Mouse (Mus musculus) heart, embryonic 12.5 days (tissue): ENCODE data around the gene Wfdc21. TPM values are rescaled to one million over a fixed set of nuclear protein-coding genes. Genes with fewer than 3 reads are reported as not detected.

Experiments
- polyA plus RNA-seq: library from polyadenylated mRNA; unstranded; fragments of >200 nt; fragmentation: Nextera tagmentation; extraction: Ambion mirVana; gene quantifications from 2 replicates; pipeline ENCODE4 v1.2.1, GENCODE M21; 2016

Gene Wfdc21
- polyA plus RNA-seq, 1 experiment from 2014 or later = not detected

Other genes with a start within 250 kb of the Wfdc21 start
- not detected in 2 replicates for gene Heatr9, start 224.8 kb upstream of the Wfdc21 start, polyA plus RNA-seq
- gene Ccl5, start 216.4 kb upstream of the Wfdc21 start, polyA plus RNA-seq = 0.53 TPM in 1 of 2 replicates, not detected in the other
- 0.66 and 1.5 TPM in 2 replicates for gene Ccl9, start 168.3 kb upstream of the Wfdc21 start, polyA plus RNA-seq
- gene Ccl6, start 153.9 kb upstream of the Wfdc21 start, polyA plus RNA-seq = 0.86 and 1.5 TPM in 2 replicates
- gene Rpl9-ps1, start 101.3 kb upstream of the Wfdc21 start, polyA plus RNA-seq = not detected in 2 replicates
- 0.23 and 0.44 TPM in 2 replicates for gene Ccl3, start 97.6 kb upstream of the Wfdc21 start, polyA plus RNA-seq
- 0.37 and 0.51 TPM in 2 replicates for gene Ccl4, start 84.4 kb upstream of the Wfdc21 start, polyA plus RNA-seq
- gene Wfdc17, start 42.9 kb upstream of the Wfdc21 start, polyA plus RNA-seq = 0.40 TPM in 1 of 2 replicates, not detected in the other
- 1.9 and 2.0 TPM in 2 replicates for gene Wfdc18, start 37.9 kb upstream of the Wfdc21 start, polyA plus RNA-seq
- 13.4 and 15.0 TPM in 2 replicates for gene Heatr6, start 6.8 kb downstream of the Wfdc21 start, polyA plus RNA-seq
- 0.09 and 0.24 TPM in 2 replicates for gene Hnf1b, start 103.1 kb downstream of the Wfdc21 start, polyA plus RNA-seq
- gene Ddx52, start 195.1 kb downstream of the Wfdc21 start, polyA plus RNA-seq = 24.1 and 25.1 TPM in 2 replicates
- gene Synrg, start 217.5 kb downstream of the Wfdc21 start, polyA plus RNA-seq = 11.9 and 15.1 TPM in 2 replicates